Mouse (Mus musculus) small intestine, adult 2 months (tissue): ENCODE data around the gene Angel2.

Experiments
- CTCF ChIP-seq: fragments of 200-500 bp; IDR thresholded peaks from 2 replicates; pipeline ENCODE4 v1.5.1; 2012; ENCODE audit warnings: low read depth, mild to moderate bottlenecking, control low read depth, inconsistent platforms, low read length, moderate library complexity, mixed read lengths; ENCODE audit not compliant: insufficient replicate concordance, insufficient read length; ENCODE audit errors: extremely low read depth
- POLR2A ChIP-seq: fragments of 200-500 bp; IDR thresholded peaks from 2 replicates; pipeline ENCODE4 v1.6.1; 2012; ENCODE audit warnings: low read depth, mild to moderate bottlenecking, control low read depth, inconsistent platforms, low read length, moderate library complexity

DNA sequence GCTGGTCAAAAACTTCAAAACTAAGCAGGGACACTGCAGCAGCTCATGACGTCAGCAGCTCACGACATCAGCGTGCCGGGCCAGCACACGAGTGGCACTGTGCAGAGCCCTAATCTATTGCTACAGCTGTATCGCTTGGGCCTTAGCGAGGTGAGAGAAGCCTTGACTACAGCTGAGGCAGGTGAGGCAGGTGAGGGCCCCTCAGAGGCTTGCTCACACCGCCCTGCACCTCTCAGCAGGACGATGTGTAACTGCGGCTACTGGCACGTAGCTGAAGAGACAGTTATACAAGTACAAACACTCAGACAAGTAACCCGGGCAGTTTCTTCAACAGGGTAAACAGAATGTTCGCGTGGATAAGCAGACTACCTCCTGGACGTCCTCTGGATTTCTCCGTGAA lies 20.2 kb upstream of the Angel2 start:
- no peak for TF ChIP-seq CTCF
- no peak for TF ChIP-seq POLR2A
